Comparison of ENCODE assay signal across 7 mouse cellular contexts in genomic region chr1:162039808-162040207, GRCm38 (mm10).
DNase-seq lines count a peak whose midpoint lies in the region; ATAC-seq and TF ChIP-seq lines count a peak whose summit lies in the region.

No protein-coding gene starts in this region.

- in situ Hi-C loops in CH12.LX (cut with MboI; ENCODE audit: low pct_ligation_motif_present, low pct_unique_long_range_greater_than_20kb, low sequenced_read_pairs) = no loop called here

- no peak for TF ChIP-seq POLR2A in CH12.LX (IDR thresholded peaks at IDR 0.05; ENCODE audit: low read depth, low read length)

- H3K36me3 ChIP-seq in CH12.LX (replicated peaks in 1 of 2; ENCODE audit: control insufficient read depth in 1 of 2, insufficient read depth in 1 of 2, low read length in 1 of 2) = peaks cover 0 to 4% of the 10 kb centered on the region in 2 experiments
- no peaks in the 10 kb centered on the region for H3K36me3 ChIP-seq in heart, embryonic 11.5 days (ENCODE audit: control insufficient read depth, insufficient read depth, low read length)

- H3K79me2 ChIP-seq in CH12.LX (replicated peaks; ENCODE audit: control insufficient read depth, extremely low read depth, insufficient read depth, poor library complexity, severe bottlenecking) = no peaks in the 10 kb centered on the region

- H3K27ac ChIP-seq in CH12.LX (ENCODE audit: insufficient read depth, low read depth) = no peak overlapping the region
- peak overlapping the region; percentile 46 for H3K27ac ChIP-seq in heart, embryonic 11.5 days (ENCODE audit: low read depth, low read length)

- dilution Hi-C loops in CH12.LX (cut with MboI; ENCODE audit: extremely low pct_ligation_motif_present, extremely low pct_unique_long_range_greater_than_20kb, low sequenced_read_pairs) = no loop called here

- TF ChIP-seq RAD21 in CH12.LX (IDR thresholded peaks at IDR 0.05; ENCODE audit: low read depth, low read length) = no peak

- H3K27me3 ChIP-seq in CH12.LX (replicated peaks) = no peaks in the 10 kb centered on the region
- no peaks in the 10 kb centered on the region for H3K27me3 ChIP-seq in heart, embryonic 11.5 days (ENCODE audit: control insufficient read depth, insufficient read depth, low read length)

- peaks cover 32 to 56% of the 10 kb centered on the region in 2 experiments for H3K4me1 ChIP-seq in CH12.LX (ENCODE audit: control insufficient read depth in 1 of 2, insufficient read depth in 2 of 2)
- H3K4me1 ChIP-seq in heart, embryonic 11.5 days (ENCODE audit: control insufficient read depth, insufficient read depth, low read length) = peaks cover 2% of the 10 kb centered on the region; the same call in 1 of the 2 replicates

- 41% methylated on average over 7 of the region's 7 CpGs for WGBS in heart, embryonic 11.5 days (ENCODE audit: insufficient replicate concordance)

- no peak overlapping the region for H3K9ac ChIP-seq in CH12.LX (ENCODE audit: insufficient read depth, low read depth)
- no peak overlapping the region for H3K9ac ChIP-seq in heart, embryonic 11.5 days (ENCODE audit: low read depth, low read length)

- no peak for ATAC-seq in heart, embryonic 11.5 days (replicated peaks; ENCODE audit: insufficient number of reproducible peaks, low FRiP score, low TSS enrichment)
- ATAC-seq in cerebellum, adult (ENCODE audit: insufficient number of reproducible peaks, low FRiP score, low TSS enrichment) = no peak

- no peak overlapping the region for H3K4me3 ChIP-seq in CH12.LX (replicated peaks in 1 of 3; ENCODE audit: low read depth in 2 of 3, low read length in 2 of 3, poor library complexity in 1 of 3)
- H3K4me3 ChIP-seq in heart, embryonic 11.5 days (ENCODE audit: low read depth, low read length) = no peak overlapping the region

- peaks cover 4% of the 10 kb centered on the region for H3K9me3 ChIP-seq in CH12.LX (replicated peaks; ENCODE audit: low read length)
- no peaks in the 10 kb centered on the region for H3K9me3 ChIP-seq in heart, embryonic 11.5 days (replicated peaks; ENCODE audit: control insufficient read depth, low read length)

- DNase-seq in 416B (ENCODE audit: low read depth) = peak; percentile 23
- DNase-seq in CH12.LX (ENCODE audit: extremely low read depth) = no peak
- peak; percentile 31 to 58 for DNase-seq in kidney, postnatal 36 days
- DNase-seq in embryo, embryonic 9.5 days (ENCODE audit: extremely low spot score) = no peak
- DNase-seq in urinary bladder, postnatal 25 days (ENCODE audit: low spot score) = no peak

- TF ChIP-seq CTCF in CH12.LX (conservative IDR thresholded peaks at IDR 0.05 in 1 of 2, IDR thresholded peaks at IDR 0.05 in 1 of 2; ENCODE audit: low read depth in 2 of 2, low read length in 2 of 2) = no peak

- H3K4me2 ChIP-seq in CH12.LX (ENCODE audit: insufficient read depth, low read depth, poor library complexity, severe bottlenecking) = no peak overlapping the region
- no peak overlapping the region for H3K4me2 ChIP-seq in heart, embryonic 11.5 days

- TF ChIP-seq EP300 in CH12.LX (IDR thresholded peaks at IDR 0.05; ENCODE audit: low read length) = no peak

TF ChIP-seq in CH12.LX, 34 proteins besides CTCF, POLR2A, EP300 and RAD21:
- TF ChIP-seq HCFC1 (IDR thresholded peaks at IDR 0.05; ENCODE audit: low read depth, low read length) (no peak), ZKSCAN1 (IDR thresholded peaks at IDR 0.05; ENCODE audit: borderline replicate concordance, low read depth, low read length) (no peak), CHD1 (IDR thresholded peaks at IDR 0.05; ENCODE audit: low read depth, low read length) (no peak), JUN (IDR thresholded peaks at IDR 0.05; ENCODE audit: insufficient read depth, low read depth, low read length) (no peak), MAX (IDR thresholded peaks at IDR 0.05; ENCODE audit: low read length) (0 out of 2 replicates have a peak, but pooled peaks have one; percentile 38), USF1 (IDR thresholded peaks at IDR 0.05; ENCODE audit: low read depth, low read length) (no peak), MYC (IDR thresholded peaks at IDR 0.05; ENCODE audit: low read depth, low read length) (peak; percentile 64; the same call in 1 of the 2 replicates)

Comparison
In these comparisons a context has a peak if more than half of its experiments do, and no peak if none do; other contexts are left out.
1. DNase-seq: peak in 416B (single experiment) and kidney, postnatal 36 days (2 of 2); none in CH12.LX (single experiment), embryo, embryonic 9.5 days (single experiment) and urinary bladder, postnatal 25 days (single experiment).